Comparison of ENCODE assay signal across 8 mouse cellular contexts in the genomic region with DNA sequence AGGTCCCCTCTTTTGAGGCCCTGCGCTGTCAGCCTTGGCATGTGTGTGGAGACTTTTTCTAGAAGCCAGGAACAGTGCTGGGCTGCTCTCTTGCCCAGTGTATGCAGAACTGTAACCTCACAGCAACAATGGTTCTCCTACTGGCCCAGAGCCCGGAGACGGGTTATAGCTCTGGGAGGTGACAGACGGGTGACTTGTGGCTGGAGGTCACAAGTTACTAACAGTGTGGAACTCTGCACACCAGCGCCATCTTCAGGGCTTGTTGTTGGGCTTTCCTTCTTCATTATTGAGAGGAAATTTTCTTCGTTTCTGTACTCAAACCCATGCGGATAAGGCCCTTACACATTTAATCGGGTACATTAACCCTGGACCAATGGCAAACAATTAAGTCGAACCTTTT. TPM values are rescaled to one million over a fixed set of nuclear protein-coding genes. Genes with fewer than 3 reads are reported as not detected.
DNase-seq lines count a peak whose midpoint lies in the region; ATAC-seq lines count a peak whose summit lies in the region.

No protein-coding gene starts in this region.

- no peak overlapping the region for H3K4me2 ChIP-seq in heart, embryonic 11.5 days
- H3K4me2 ChIP-seq in hindbrain, embryonic 13.5 days, result no peak overlapping the region

- no peak overlapping the region for H3K4me3 ChIP-seq in heart, embryonic 11.5 days (ENCODE audit: low read depth, low read length)
- no peak overlapping the region for H3K4me3 ChIP-seq in hindbrain, embryonic 13.5 days

- no peaks in the 10 kb centered on the region for H3K27me3 ChIP-seq in heart, embryonic 11.5 days (ENCODE audit: control insufficient read depth, insufficient read depth, low read length)
- no peaks in the 10 kb centered on the region for H3K27me3 ChIP-seq in hindbrain, embryonic 13.5 days

- intact Hi-C loops in heart, postnatal 10 days (cut with DNase I), result no loop called here

- H3K9me3 ChIP-seq in heart, embryonic 11.5 days (replicated peaks; ENCODE audit: control insufficient read depth, low read length), result no peaks in the 10 kb centered on the region
- H3K9me3 ChIP-seq in hindbrain, embryonic 13.5 days, result no peaks in the 10 kb centered on the region

- H3K27ac ChIP-seq in heart, embryonic 11.5 days (ENCODE audit: low read depth, low read length), result no peak overlapping the region
- no peak overlapping the region for H3K27ac ChIP-seq in hindbrain, embryonic 13.5 days

- H3K36me3 ChIP-seq in heart, embryonic 11.5 days (ENCODE audit: control insufficient read depth, insufficient read depth, low read length), result peaks cover 12% of the 10 kb centered on the region
- H3K36me3 ChIP-seq in hindbrain, embryonic 13.5 days, result peaks cover 49% of the 10 kb centered on the region

- 58% methylated on average over 9 of the region's 9 CpGs for WGBS in heart, embryonic 11.5 days (ENCODE audit: insufficient replicate concordance)
- 59% methylated on average over 9 of the region's 9 CpGs for WGBS in hindbrain, embryonic 13.5 days

- no peak for ATAC-seq in heart, embryonic 11.5 days (replicated peaks; ENCODE audit: insufficient number of reproducible peaks, low FRiP score, low TSS enrichment)
- no peak for ATAC-seq in megakaryocyte-erythroid progenitor cell, adult 5-6 weeks (replicated peaks; ENCODE audit: low FRiP score, low TSS enrichment, poor library complexity, severe bottlenecking)
- ATAC-seq in hindbrain, embryonic 13.5 days (ENCODE audit: low FRiP score), result no peak

- no peak overlapping the region for H3K9ac ChIP-seq in heart, embryonic 11.5 days (ENCODE audit: low read depth, low read length)
- H3K9ac ChIP-seq in hindbrain, embryonic 13.5 days, result no peak overlapping the region

- peak; percentile 50 to 63 for DNase-seq in heart, adult 18-20 months
- DNase-seq in thymus, postnatal 25 days, result peak; percentile 29
- DNase-seq in thymus, postnatal 36 days, result no peak
- peak; percentile 82 to 83 for DNase-seq in heart, postnatal 10 days
- DNase-seq in naive thymus-derived CD4-positive, alpha-beta T cell, adult 2 months (ENCODE audit: low read depth), result peak; percentile 47

- peaks cover 66% of the 10 kb centered on the region for H3K4me1 ChIP-seq in heart, embryonic 11.5 days (ENCODE audit: control insufficient read depth, insufficient read depth, low read length)
- H3K4me1 ChIP-seq in hindbrain, embryonic 13.5 days (replicated peaks), result peaks cover 39% of the 10 kb centered on the region

RNA-seq across cellular contexts. Expression of gene Cpne5, which starts 11.5 kb away (rescaled TPM):
- 1 to 10 TPM; 3.9 to 5.0 TPM for total RNA-seq in heart, adult 18-20 months (2021)
- polyA plus RNA-seq in heart, embryonic 11.5 days (2014; fragmentation: Nextera tagmentation; extraction: Ambion mirVana), result 24.0 and 28.8 TPM in 2 replicates
- 1 to 10 TPM; 2.7 to 5.7 TPM for total RNA-seq in heart, postnatal 10 days (2021)
- 0.17 TPM in 1 of 2 replicates, not detected in the other for total RNA-seq in megakaryocyte-erythroid progenitor cell, adult 5-6 weeks (2014; fragmentation: Nextera tagmentation)
- total RNA-seq in megakaryocyte-erythroid progenitor cell, adult 5-6 weeks (2017), result 0.38 TPM in 1 of 2 replicates, not detected in the other
- polyA plus RNA-seq in hindbrain, embryonic 13.5 days (2015; fragmentation: Nextera tagmentation; extraction: Ambion mirVana), result 18.9 and 20.2 TPM in 2 replicates

RNA-seq across cellular contexts. Expression of gene Ppil1, which starts 14.5 kb away (rescaled TPM):
- total RNA-seq in heart, adult 18-20 months (2021), result 10 to 100 TPM; 34.9 to 36.5 TPM
- 117 and 135 TPM in 2 replicates for polyA plus RNA-seq in heart, embryonic 11.5 days (2014; fragmentation: Nextera tagmentation; extraction: Ambion mirVana)
- total RNA-seq in heart, postnatal 10 days (2021), result 10 to 100 TPM; 31.2 to 34.1 TPM
- total RNA-seq in megakaryocyte-erythroid progenitor cell, adult 5-6 weeks (2014; fragmentation: Nextera tagmentation), result 80.9 and 99.0 TPM in 2 replicates
- 82.9 and 105 TPM in 2 replicates for total RNA-seq in megakaryocyte-erythroid progenitor cell, adult 5-6 weeks (2017)
- 106 and 114 TPM in 2 replicates for polyA plus RNA-seq in hindbrain, embryonic 13.5 days (2015; fragmentation: Nextera tagmentation; extraction: Ambion mirVana)

RNA-seq across cellular contexts. Expression of gene BC004004, which starts 19.1 kb away (rescaled TPM):
- total RNA-seq in heart, adult 18-20 months (2021), result 100 to 1,000 TPM; 297 to 354 TPM
- polyA plus RNA-seq in heart, embryonic 11.5 days (2014; fragmentation: Nextera tagmentation; extraction: Ambion mirVana), result 90.6 and 94.9 TPM in 2 replicates
- total RNA-seq in heart, postnatal 10 days (2021), result 100 to 1,000 TPM; 193 to 194 TPM
- total RNA-seq in megakaryocyte-erythroid progenitor cell, adult 5-6 weeks (2014; fragmentation: Nextera tagmentation), result 81.8 and 82.3 TPM in 2 replicates
- 60.4 and 66.0 TPM in 2 replicates for total RNA-seq in megakaryocyte-erythroid progenitor cell, adult 5-6 weeks (2017)
- polyA plus RNA-seq in hindbrain, embryonic 13.5 days (2015; fragmentation: Nextera tagmentation; extraction: Ambion mirVana), result 108 and 111 TPM in 2 replicates

Comparison
In these comparisons a context has a peak if more than half of its experiments do, and no peak if none do; other contexts are left out.
1. DNase-seq: peak in heart, adult 18-20 months (2 of 2), thymus, postnatal 25 days (single experiment), heart, postnatal 10 days (2 of 2) and naive thymus-derived CD4-positive, alpha-beta T cell, adult 2 months (single experiment); none in thymus, postnatal 36 days (0 of 2).